Mouse (Mus musculus): ENCODE results near the gene Npb. TPM values are rescaled to one million over a fixed set of nuclear protein-coding genes. Genes with fewer than 3 reads are reported as not detected.

The Npb gene
- polyA plus RNA-seq, 1 experiment, result 2.8 TPM

- Histone ChIP-seq H3K4me3 (ENCODE audit: control insufficient read depth, insufficient read depth, low read length) (no peak overlapping the region), H3K36me3 (ENCODE audit: control insufficient read depth, insufficient read depth, low read length) (peaks cover 12% of the 10 kb centered on the region), H3K27ac (ENCODE audit: control insufficient read depth, insufficient read depth, low read length) (no peak overlapping the region), H3K4me1 (replicated peaks; ENCODE audit: control insufficient read depth, insufficient read depth, low read length) (peaks cover 16% of the 10 kb centered on the region), H3K27me3 (ENCODE audit: control insufficient read depth, insufficient read depth, low read length) (no peaks in the 10 kb centered on the region)
- WGBS, result 90% methylated on average over 2 of the region's 2 CpGs
- TF ChIP-seq CTCF (IDR thresholded peaks at IDR 0.05; ENCODE audit: borderline replicate concordance, control insufficient read depth, extremely low read depth, insufficient read depth, low read length, poor library complexity) (no peak), POLR2A (IDR thresholded peaks at IDR 0.05; ENCODE audit: control insufficient read depth, extremely low read depth, insufficient read depth, low read length, poor library complexity) (no peak)
- no peak for DNase-seq
Observed at GRCm38 (mm10) chr11:120603545-120603944, 4.7 kb upstream of the Npb start.

GRCm38 (mm10) chr11:120605667-120606066 lies 2.6 kb upstream of the Npb start:
- peaks cover 2% of the 10 kb centered on the region; the same call in 1 of the 2 replicates for H3K4me1 ChIP-seq (replicated peaks; ENCODE audit: control insufficient read depth, insufficient read depth, low read length)
- WGBS, result 96% methylated on average over 7 of the region's 7 CpGs
- peaks cover 15% of the 10 kb centered on the region for H3K36me3 ChIP-seq (ENCODE audit: control insufficient read depth, insufficient read depth, low read length)
- TF ChIP-seq CTCF (IDR thresholded peaks at IDR 0.05; ENCODE audit: borderline replicate concordance, control insufficient read depth, extremely low read depth, insufficient read depth, low read length, poor library complexity) (no peak), POLR2A (IDR thresholded peaks at IDR 0.05; ENCODE audit: control insufficient read depth, extremely low read depth, insufficient read depth, low read length, poor library complexity) (no peak)
- H3K4me3 ChIP-seq (ENCODE audit: control insufficient read depth, insufficient read depth, low read length), result no peak overlapping the region
- no peak for DNase-seq
- no peaks in the 10 kb centered on the region for H3K27me3 ChIP-seq (ENCODE audit: control insufficient read depth, insufficient read depth, low read length)
- H3K27ac ChIP-seq (ENCODE audit: control insufficient read depth, insufficient read depth, low read length), result no peak overlapping the region

- Histone ChIP-seq H3K27me3 (ENCODE audit: control insufficient read depth, insufficient read depth, low read length) (no peaks in the 10 kb centered on the region), H3K36me3 (ENCODE audit: control insufficient read depth, insufficient read depth, low read length) (peaks cover 15% of the 10 kb centered on the region), H3K27ac (ENCODE audit: control insufficient read depth, insufficient read depth, low read length) (no peak overlapping the region), H3K4me3 (ENCODE audit: control insufficient read depth, insufficient read depth, low read length) (no peak overlapping the region), H3K4me1 (replicated peaks; ENCODE audit: control insufficient read depth, insufficient read depth, low read length) (no peaks in the 10 kb centered on the region)
- WGBS, result 94% methylated on average over 4 of the region's 4 CpGs
- DNase-seq, result no peak
- TF ChIP-seq POLR2A (IDR thresholded peaks at IDR 0.05; ENCODE audit: control insufficient read depth, extremely low read depth, insufficient read depth, low read length, poor library complexity) (no peak), CTCF (IDR thresholded peaks at IDR 0.05; ENCODE audit: borderline replicate concordance, control insufficient read depth, extremely low read depth, insufficient read depth, low read length, poor library complexity) (no peak)
Observed at GRCm38 (mm10) chr11:120606764-120607163, 1.5 kb upstream of the Npb start.

- Histone ChIP-seq H3K27me3 (ENCODE audit: control insufficient read depth, insufficient read depth, low read length) (no peaks in the 10 kb centered on the region), H3K27ac (ENCODE audit: control insufficient read depth, insufficient read depth, low read length) (no peak overlapping the region), H3K4me3 (ENCODE audit: control insufficient read depth, insufficient read depth, low read length) (no peak overlapping the region), H3K4me1 (replicated peaks; ENCODE audit: control insufficient read depth, insufficient read depth, low read length) (no peaks in the 10 kb centered on the region), H3K36me3 (ENCODE audit: control insufficient read depth, insufficient read depth, low read length) (peaks cover 5% of the 10 kb centered on the region; the same call in 1 of the 2 replicates)
- TF ChIP-seq CTCF (IDR thresholded peaks at IDR 0.05; ENCODE audit: borderline replicate concordance, control insufficient read depth, extremely low read depth, insufficient read depth, low read length, poor library complexity) (no peak), POLR2A (IDR thresholded peaks at IDR 0.05; ENCODE audit: control insufficient read depth, extremely low read depth, insufficient read depth, low read length, poor library complexity) (no peak)
- 86% methylated on average over 8 of the region's 8 CpGs for WGBS
- DNase-seq, result no peak
Observed at GRCm38 (mm10) chr11:120609250-120609649, 973 bp downstream of the Npb start.

GRCm38 (mm10) chr11:120610477-120611046 lies 2.3 kb downstream of the Npb start:
- no peak overlapping the region for H3K27ac ChIP-seq (ENCODE audit: control insufficient read depth, insufficient read depth, low read length)
- 95% methylated on average over 9 of the region's 9 CpGs for WGBS
- no peak for DNase-seq
- no peaks in the 10 kb centered on the region for H3K27me3 ChIP-seq (ENCODE audit: control insufficient read depth, insufficient read depth, low read length)
- no peak overlapping the region for H3K4me3 ChIP-seq (ENCODE audit: control insufficient read depth, insufficient read depth, low read length)
- H3K4me1 ChIP-seq (replicated peaks; ENCODE audit: control insufficient read depth, insufficient read depth, low read length), result no peaks in the 10 kb centered on the region
- no peak for TF ChIP-seq CTCF (IDR thresholded peaks at IDR 0.05; ENCODE audit: borderline replicate concordance, control insufficient read depth, extremely low read depth, insufficient read depth, low read length, poor library complexity)
- no peak for TF ChIP-seq POLR2A (IDR thresholded peaks at IDR 0.05; ENCODE audit: control insufficient read depth, extremely low read depth, insufficient read depth, low read length, poor library complexity)
- 0 out of 2 replicates have a peak, but pooled peaks cover 4% of the 10 kb centered on the region for H3K36me3 ChIP-seq (ENCODE audit: control insufficient read depth, insufficient read depth, low read length)

- no peak for TF ChIP-seq POLR2A (IDR thresholded peaks at IDR 0.05; ENCODE audit: control insufficient read depth, extremely low read depth, insufficient read depth, low read length, poor library complexity)
- TF ChIP-seq CTCF (IDR thresholded peaks at IDR 0.05; ENCODE audit: borderline replicate concordance, control insufficient read depth, extremely low read depth, insufficient read depth, low read length, poor library complexity), result peak; percentile 93
- Histone ChIP-seq H3K27ac (ENCODE audit: control insufficient read depth, insufficient read depth, low read length) (no peak overlapping the region), H3K4me3 (ENCODE audit: control insufficient read depth, insufficient read depth, low read length) (no peak overlapping the region), H3K27me3 (ENCODE audit: control insufficient read depth, insufficient read depth, low read length) (no peaks in the 10 kb centered on the region), H3K36me3 (ENCODE audit: control insufficient read depth, insufficient read depth, low read length) (0 out of 2 replicates have a peak, but pooled peaks cover 4% of the 10 kb centered on the region), H3K4me1 (replicated peaks; ENCODE audit: control insufficient read depth, insufficient read depth, low read length) (peaks cover 8% of the 10 kb centered on the region)
- WGBS, result 60% methylated on average over 6 of the region's 6 CpGs
- peak; percentile 80 for DNase-seq
Observed at GRCm38 (mm10) chr11:120612763-120613162, 4.5 kb downstream of the Npb start.
